Mouse (Mus musculus): ENCODE measurements around the gene Spata32. TPM values are rescaled to one million over a fixed set of nuclear protein-coding genes. Genes with fewer than 3 reads are reported as not detected.

Gene Spata32
- total RNA-seq, 2 experiments from 2014 or later = 1.7 to 2.9 TPM

DNA sequence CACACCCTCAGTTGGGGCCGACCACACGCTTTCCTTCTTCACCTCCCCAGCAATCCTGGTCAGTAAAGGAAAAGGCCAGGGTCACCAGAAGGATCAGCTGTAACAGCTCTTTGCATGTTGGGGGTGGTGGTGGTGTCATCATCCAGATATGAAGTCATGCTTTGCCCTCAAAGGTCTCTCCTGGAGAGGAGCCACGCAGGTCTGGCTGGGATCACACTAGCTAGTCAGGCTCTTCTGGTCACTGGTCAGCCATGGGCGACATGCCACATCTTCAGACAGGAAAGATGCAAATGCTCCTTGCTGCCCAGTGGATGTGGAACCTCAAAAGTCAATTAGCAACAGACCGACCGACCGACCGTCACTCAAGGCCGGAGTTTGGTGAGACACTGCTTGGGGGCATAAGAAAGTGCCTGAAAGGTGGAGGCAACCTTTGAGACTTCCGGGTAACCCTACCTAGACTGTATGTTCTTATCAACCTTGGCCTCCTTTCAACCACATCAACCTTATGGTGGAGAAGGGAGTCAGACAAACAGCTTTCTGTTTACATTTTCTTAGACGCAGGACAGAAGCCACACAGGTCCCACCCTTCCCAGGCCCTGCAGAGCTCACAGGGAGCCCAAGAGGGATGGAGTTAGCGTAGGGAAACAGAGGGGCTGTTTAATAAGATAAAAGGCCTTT, 42.4 kb upstream of the Spata32 start:
- DNase-seq (ENCODE audit: extremely low spot score in 1 of 2, low spot score in 2 of 2) = no peak
- TF ChIP-seq CTCF (IDR thresholded peaks at IDR 0.05) = no peak
- H3K4me3 ChIP-seq = no peak overlapping the region
- no peak overlapping the region for H3K27ac ChIP-seq
- intact Hi-C loops (cut with DNase I) = no loop called here

DNA sequence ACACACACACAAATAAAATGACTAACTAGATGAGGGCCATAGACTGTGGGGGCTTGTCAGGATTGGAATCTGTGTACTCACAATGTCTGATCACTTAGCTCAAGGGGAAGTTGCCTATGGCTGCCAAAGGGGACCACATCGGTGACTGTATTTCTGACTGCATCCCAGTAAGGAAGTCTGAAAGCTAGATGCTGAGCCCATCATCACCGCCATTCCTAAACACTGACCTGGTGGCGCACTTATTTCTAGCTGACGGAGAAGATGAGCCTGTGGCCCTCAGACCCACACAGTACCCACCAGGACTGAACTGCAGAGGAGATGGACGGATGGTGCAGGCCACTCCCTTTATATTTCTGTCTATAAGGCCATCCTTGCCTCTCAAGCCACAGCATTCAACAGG, 41.8 kb upstream of the Spata32 start:
- TF ChIP-seq CTCF (IDR thresholded peaks at IDR 0.05) = no peak
- intact Hi-C loops (cut with DNase I) = no loop called here

GRCm38 (mm10) chr11:103257938-103258481, 39.8 kb upstream of the Spata32 start:
- intact Hi-C loops (cut with DNase I) = no loop called here
- TF ChIP-seq CTCF (IDR thresholded peaks at IDR 0.05) = no peak
- no peak for DNase-seq (ENCODE audit: extremely low spot score in 1 of 2, low spot score in 2 of 2)
- no peak overlapping the region for H3K27ac ChIP-seq
- H3K4me3 ChIP-seq = no peak overlapping the region

More for the DNA sequence above, 41.8 kb upstream of the Spata32 start:
- DNase-seq (ENCODE audit: extremely low spot score in 1 of 2, low spot score in 2 of 2) = no peak
- Histone ChIP-seq H3K27ac (no peak overlapping the region), H3K4me3 (no peak overlapping the region)

- no peak overlapping the region for H3K4me3 ChIP-seq
- TF ChIP-seq CTCF (IDR thresholded peaks at IDR 0.05) = no peak
- intact Hi-C loops (cut with DNase I) = no loop called here
- H3K27ac ChIP-seq = no peak overlapping the region
- no peak for DNase-seq (ENCODE audit: extremely low spot score in 1 of 2, low spot score in 2 of 2)
Measured at GRCm38 (mm10) chr11:103253605-103254004, 35.4 kb upstream of the Spata32 start.

DNA sequence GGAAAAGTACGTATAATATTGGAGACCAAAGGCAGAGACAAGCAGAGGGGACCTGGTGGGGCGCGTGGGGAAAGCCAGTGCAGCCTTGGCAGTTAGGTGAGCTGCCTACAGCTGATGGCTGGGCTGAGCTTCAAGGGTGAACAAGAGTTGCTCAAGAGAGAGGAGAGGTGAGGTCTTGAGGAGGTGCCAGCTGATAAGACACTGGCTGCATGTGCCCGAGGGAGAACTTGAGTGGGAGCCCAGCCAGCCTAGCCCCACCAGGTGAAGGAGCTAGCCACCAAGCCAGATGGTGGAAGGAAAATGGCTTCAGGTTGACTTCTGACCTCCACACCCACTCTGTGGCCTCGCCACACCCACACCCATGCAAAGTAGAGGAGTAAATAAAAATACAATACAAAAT, 34.1 kb upstream of the Spata32 start:
- Histone ChIP-seq H3K4me3 (no peak overlapping the region), H3K27ac (no peak overlapping the region)
- no peak for TF ChIP-seq CTCF (IDR thresholded peaks at IDR 0.05)
- no peak for DNase-seq (ENCODE audit: extremely low spot score in 1 of 2, low spot score in 2 of 2)
- intact Hi-C loops (cut with DNase I) = no loop called here

GRCm38 (mm10) chr11:103250324-103250723, 32.1 kb upstream of the Spata32 start:
- intact Hi-C loops (cut with DNase I) = no loop called here
- no peak for DNase-seq (ENCODE audit: extremely low spot score in 1 of 2, low spot score in 2 of 2)

DNA sequence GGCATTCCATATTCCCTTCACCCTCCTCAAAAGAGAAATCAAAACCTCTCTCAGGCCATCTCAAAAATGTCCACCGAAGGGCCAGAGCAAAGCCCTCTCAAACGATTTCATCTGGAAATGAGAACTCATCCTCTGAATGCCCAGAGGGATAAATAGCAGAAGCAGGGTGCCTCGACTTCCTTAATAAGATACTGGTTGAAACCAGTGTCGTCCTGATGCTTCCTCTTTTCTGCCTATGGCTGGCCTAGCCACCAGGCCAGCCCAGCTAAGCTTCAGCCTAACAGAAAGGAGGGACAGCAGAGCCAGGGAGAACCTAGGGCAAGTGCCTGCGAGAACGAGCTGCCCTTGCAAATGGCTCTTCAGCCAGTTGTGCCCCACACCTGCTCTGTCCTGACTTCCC, 31.3 kb upstream of the Spata32 start:
- TF ChIP-seq CTCF (IDR thresholded peaks at IDR 0.05) = no peak
- no peak overlapping the region; the same call in 1 of the 2 replicates for H3K27ac ChIP-seq
- intact Hi-C loops (cut with DNase I) = loop anchor here (5.0 kb wide), 1 partner anchor 78 kb away; no protein-coding TSS in a partner anchor

More at GRCm38 (mm10) chr11:103250324-103250723, 32.1 kb upstream of the Spata32 start:
- Histone ChIP-seq H3K27ac (no peak overlapping the region), H3K4me3 (no peak overlapping the region)
- TF ChIP-seq CTCF (IDR thresholded peaks at IDR 0.05) = no peak; the same call in 1 of the 2 replicates

GRCm38 (mm10) chr11:103248837-103249236, 30.6 kb upstream of the Spata32 start:
- intact Hi-C loops (cut with DNase I) = loop anchor here (5.0 kb wide), 1 partner anchor 78 kb away; no protein-coding TSS in a partner anchor
- H3K4me3 ChIP-seq = no peak overlapping the region
- DNase-seq (ENCODE audit: extremely low spot score in 1 of 2, low spot score in 2 of 2) = no peak
- no peak overlapping the region; the same call in 1 of the 2 replicates for H3K27ac ChIP-seq
- no peak for TF ChIP-seq CTCF (IDR thresholded peaks at IDR 0.05)

More for the DNA sequence above, 31.3 kb upstream of the Spata32 start:
- H3K4me3 ChIP-seq = no peak overlapping the region
- DNase-seq (ENCODE audit: extremely low spot score in 1 of 2, low spot score in 2 of 2) = no peak

DNA sequence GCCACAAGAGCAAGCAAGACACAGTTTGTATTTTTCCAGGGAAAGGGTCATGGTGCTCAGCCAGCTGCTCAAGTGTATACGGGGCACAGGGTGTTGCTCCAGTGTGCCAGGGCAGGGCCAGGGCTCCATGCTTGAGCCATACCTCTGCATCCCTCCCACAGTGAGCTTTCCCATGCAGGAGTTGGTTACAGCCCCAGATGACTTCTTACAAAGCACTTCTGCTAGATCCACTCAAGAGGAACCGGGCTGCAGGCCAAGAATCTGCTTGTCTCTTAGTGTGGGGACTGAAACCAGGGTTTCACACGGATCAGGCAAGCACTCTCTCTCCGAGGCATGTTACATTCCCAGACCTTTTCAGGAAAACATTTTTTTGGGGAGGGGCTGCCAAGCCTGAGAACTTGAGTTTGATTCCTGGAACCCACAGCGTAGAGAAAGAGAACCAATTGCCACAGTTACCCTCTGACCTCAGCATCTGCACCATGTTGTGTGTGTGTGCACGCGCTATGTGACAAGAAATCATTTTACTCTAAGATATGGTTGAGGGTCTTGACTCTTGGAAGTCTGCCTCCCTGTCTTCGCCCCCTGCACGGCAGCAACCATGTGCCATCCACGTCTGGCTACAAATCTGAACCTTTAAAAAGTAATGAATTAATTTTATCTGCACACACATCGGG, 29.4 kb upstream of the Spata32 start:
- no peak for TF ChIP-seq CTCF (IDR thresholded peaks at IDR 0.05)
- Histone ChIP-seq H3K27ac (no peak overlapping the region), H3K4me3 (no peak overlapping the region)
- DNase-seq (ENCODE audit: extremely low spot score in 1 of 2, low spot score in 2 of 2) = peak; percentile 64 to 65
- intact Hi-C loops (cut with DNase I) = loop anchor here (5.0 kb wide), 1 partner anchor 80 kb away; no protein-coding TSS in a partner anchor

DNA sequence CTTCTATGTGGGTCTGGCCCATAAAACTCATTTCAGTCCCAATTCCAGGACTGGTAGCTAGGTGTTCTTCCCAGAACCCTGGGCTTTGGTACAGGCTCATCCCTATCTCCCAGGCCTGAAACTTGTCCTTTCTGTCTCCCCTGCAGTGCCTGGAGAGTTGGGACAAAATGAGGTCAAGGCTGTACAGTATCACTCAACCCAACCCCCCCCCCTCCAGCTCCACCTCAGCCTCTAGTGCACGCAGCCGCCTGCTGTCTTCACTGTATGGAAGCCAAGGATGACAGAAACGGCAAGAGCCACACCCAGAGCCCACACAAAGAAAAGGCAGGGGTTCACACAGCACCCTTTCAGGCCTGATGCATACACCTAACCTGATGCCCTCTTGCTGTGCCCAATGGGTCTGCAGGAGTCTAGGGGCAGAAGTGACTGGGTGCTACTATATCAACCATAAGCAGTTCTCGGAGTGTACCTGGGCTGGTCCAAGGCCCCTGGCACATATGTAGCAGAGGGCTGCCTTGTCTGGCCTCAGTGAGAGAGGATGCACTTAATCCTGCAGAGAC, 28.6 kb upstream of the Spata32 start:
- H3K4me3 ChIP-seq = no peak overlapping the region
- H3K27ac ChIP-seq = peak overlapping the region; percentile 3
- no peak for TF ChIP-seq CTCF (IDR thresholded peaks at IDR 0.05)
- DNase-seq (ENCODE audit: extremely low spot score in 1 of 2, low spot score in 2 of 2) = no peak
- intact Hi-C loops (cut with DNase I) = loop anchor here (5.0 kb wide), 1 partner anchor 80 kb away; no protein-coding TSS in a partner anchor

DNA sequence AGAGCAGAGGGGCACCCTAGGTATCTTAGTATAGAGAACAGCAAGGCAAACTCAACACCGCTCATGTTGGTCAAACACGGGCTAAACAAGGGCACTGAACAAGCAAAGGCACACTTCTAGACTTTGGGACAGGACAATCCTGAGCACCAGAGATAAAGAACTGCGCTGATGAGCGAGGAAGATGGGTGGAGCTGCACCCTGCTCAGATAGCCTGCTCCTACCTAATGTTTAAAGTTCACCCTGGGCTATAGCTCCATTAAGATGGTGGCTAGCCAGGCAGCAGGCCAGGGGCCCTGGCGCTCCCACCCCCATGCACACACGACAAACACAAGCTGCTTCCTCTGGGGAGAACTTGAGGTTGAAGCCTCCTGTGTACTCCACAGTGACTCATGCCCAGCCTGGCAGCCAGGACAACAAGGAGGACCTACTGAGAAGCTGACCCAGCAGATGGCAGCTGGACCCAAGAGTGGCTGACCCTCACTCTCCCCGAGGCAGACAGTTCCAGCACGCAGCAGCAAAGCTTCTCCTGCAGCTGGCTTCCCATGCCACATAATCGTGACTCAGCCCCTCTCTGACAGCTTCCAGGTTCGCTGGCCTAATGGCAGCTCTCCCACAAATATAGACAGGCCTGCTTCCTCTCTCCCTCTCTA, 28.0 kb upstream of the Spata32 start:
- TF ChIP-seq CTCF (IDR thresholded peaks at IDR 0.05) = no peak; the same call in 1 of the 2 replicates
- DNase-seq (ENCODE audit: extremely low spot score in 1 of 2, low spot score in 2 of 2) = no peak
- peak overlapping the region; percentile 3 for H3K27ac ChIP-seq
- intact Hi-C loops (cut with DNase I) = loop anchor here (5.0 kb wide), 1 partner anchor 81 kb away; no protein-coding TSS in a partner anchor
- no peak overlapping the region for H3K4me3 ChIP-seq

All from left cerebral cortex, adult 2 months (tissue).